Mouse (Mus musculus) neural tube, embryonic 11.5 days (tissue): ENCODE data around the gene Igsf23. TPM values are rescaled to one million over a fixed set of nuclear protein-coding genes. Genes with fewer than 3 reads are reported as not detected.
A peak's percentile ranks its signal among the peaks of the same experiment; 100 is the strongest.
"Not testable (repeated sequence)": the region's sequence is repeated elsewhere in the genome, so short reads cannot be mapped to it uniquely, and the experiment has no call there.

Experiments used
- ATAC-seq: fragments of 200-750 bp; cut with Nextera tagmentation; 2 replicates; pipeline ENCODE4 v1.8.0; 2017; ENCODE audit warnings: moderate number of reproducible peaks, mild to moderate bottlenecking, moderate TSS enrichment, moderate library complexity; ENCODE audit not compliant: insufficient read depth, low FRiP score, low TSS enrichment
- DNase-seq: peaks from one replicate; pipeline ENCODE4 v3.0.0-alpha.2; 2015; ENCODE audit warnings: low spot score
- H3K27ac ChIP-seq: fragments of 300-500 bp; sonication (generic); 2 replicates; pipeline ENCODE4 v1.5.1; 2014; ENCODE audit warnings: low read depth, mild to moderate bottlenecking, low read length
- H3K27me3 ChIP-seq: fragments of 300-500 bp; sonication (generic); 2 replicates; pipeline ENCODE4 v1.6.1; 2014; ENCODE audit warnings: mild to moderate bottlenecking, low read length, mixed read lengths; ENCODE audit not compliant: control insufficient read depth, insufficient read depth
- H3K36me3 ChIP-seq: fragments of 300-500 bp; sonication (generic); 2 replicates; pipeline ENCODE4 v1.6.1; 2014; ENCODE audit warnings: mild to moderate bottlenecking, low read length, moderate library complexity, mixed read lengths; ENCODE audit not compliant: control insufficient read depth, insufficient read depth
- H3K4me1 ChIP-seq: fragments of 300-500 bp; sonication (generic); 2 replicates; pipeline ENCODE4 v1.6.1; 2014; ENCODE audit warnings: low read length, mixed read lengths; ENCODE audit not compliant: control insufficient read depth, insufficient read depth
- H3K4me2 ChIP-seq: fragments of 300-500 bp; sonication (generic); 2 replicates; pipeline ENCODE4 v1.6.1; 2014; ENCODE audit warnings: low read depth, mild to moderate bottlenecking, moderate library complexity
- H3K4me3 ChIP-seq: fragments of 300-500 bp; sonication (generic); 2 replicates; pipeline ENCODE4 v1.5.1; 2014; ENCODE audit warnings: low read depth, low read length
- H3K9ac ChIP-seq: fragments of 300-500 bp; sonication (generic); 2 replicates; pipeline ENCODE4 v1.6.1; 2014; ENCODE audit warnings: mild to moderate bottlenecking, low read length
- H3K9me3 ChIP-seq: fragments of 300-500 bp; sonication (generic); 2 replicates; pipeline ENCODE4 v1.6.1; 2016; ENCODE audit warnings: low read length; ENCODE audit not compliant: control insufficient read depth
- WGBS: fragments of 180-500 bp; shearing (Covaris S2); extraction: QIAGEN DNeasy Blood & Tissue Kit; methylation state at CpG from one replicate; pipeline ENCODE4 v1.1.7; 2014; 5-methylcytosine and 5-hydroxymethylcytosine counted together
- polyA plus RNA-seq: library from polyadenylated mRNA; unstranded; fragments of >200 nt; fragmentation: Nextera tagmentation; extraction: Ambion mirVana; gene quantifications from 2 replicates; pipeline ENCODE4 v1.2.1, GENCODE M21; 2014

Igsf23 gene
- polyA plus RNA-seq, 1 experiment from 2014 or later: not detected

DNA sequence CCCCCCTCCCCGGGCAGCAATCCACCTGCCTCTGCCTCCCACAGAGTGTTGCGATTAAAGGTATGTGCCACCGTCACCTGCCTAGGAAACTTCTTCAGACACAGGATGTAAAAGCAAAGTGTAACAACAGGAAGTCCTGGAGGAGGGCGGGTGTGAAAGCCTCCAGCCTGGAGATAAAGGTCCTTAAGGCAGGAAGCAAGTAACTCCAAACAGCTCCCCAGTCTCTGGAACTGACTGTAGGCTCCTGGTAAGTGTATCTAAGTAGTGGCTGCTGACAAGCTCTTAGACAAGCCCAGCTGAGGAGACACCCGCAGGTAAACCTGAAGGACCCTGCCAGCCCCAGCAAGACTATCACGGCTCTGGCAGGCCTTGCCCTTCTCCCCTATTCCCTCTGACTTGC is 10.3 kb downstream of the Igsf23 start:
- WGBS: 37% methylated on average over 6 of the region's 6 CpGs
- no peaks in the 10 kb centered on the region for H3K27me3 ChIP-seq
- H3K4me2 ChIP-seq: no peak overlapping the region
- no peak overlapping the region for H3K27ac ChIP-seq
- ATAC-seq: no peak
- no peaks in the 10 kb centered on the region for H3K9me3 ChIP-seq
- no peaks in the 10 kb centered on the region for H3K4me1 ChIP-seq
- H3K36me3 ChIP-seq: no peaks in the 10 kb centered on the region
- no peak for DNase-seq
- no peak overlapping the region for H3K9ac ChIP-seq
- no peak overlapping the region for H3K4me3 ChIP-seq

DNA sequence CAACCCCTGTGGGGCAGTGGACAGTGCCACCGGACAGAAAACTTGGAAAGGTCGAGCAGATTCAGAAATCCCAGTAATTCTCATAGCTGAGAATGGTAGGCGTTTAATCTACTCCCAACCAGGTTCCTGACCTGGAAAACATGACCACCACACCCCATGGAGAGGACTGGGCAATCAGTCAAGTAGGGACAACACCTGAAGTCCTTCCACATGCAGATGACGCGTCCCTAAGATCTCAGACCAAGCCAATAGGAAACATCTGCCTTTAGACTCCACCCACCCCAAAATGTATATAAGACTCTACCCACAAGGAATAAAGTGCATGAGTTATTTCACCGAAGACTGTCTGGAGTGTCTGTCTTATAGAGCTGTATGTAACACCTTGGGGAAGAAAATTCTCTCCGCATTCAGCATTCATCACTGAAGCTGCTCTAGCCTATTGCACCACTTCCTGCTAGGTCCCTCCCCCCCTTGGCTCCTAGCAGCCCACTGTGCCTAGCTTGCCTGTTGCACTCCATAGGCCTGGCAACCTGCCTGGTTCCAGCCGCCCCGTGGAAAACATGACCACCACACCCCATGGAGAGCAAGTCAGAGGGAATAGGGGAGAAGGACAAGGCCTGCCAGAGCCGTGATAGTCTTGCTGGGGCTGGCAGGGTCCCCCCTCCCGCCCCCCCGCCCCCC is 10.9 kb downstream of the Igsf23 start:
- H3K4me2 ChIP-seq: no peak overlapping the region
- H3K9ac ChIP-seq: no peak overlapping the region
- WGBS: 70% methylated on average over 10 of the region's 12 CpGs
- H3K9me3 ChIP-seq: no peaks in the 10 kb centered on the region
- no peak overlapping the region for H3K27ac ChIP-seq
- no peaks in the 10 kb centered on the region for H3K4me1 ChIP-seq
- no peak for DNase-seq
- no peaks in the 10 kb centered on the region for H3K27me3 ChIP-seq
- no peak for ATAC-seq
- H3K36me3 ChIP-seq: no peaks in the 10 kb centered on the region
- H3K4me3 ChIP-seq: no peak overlapping the region

DNA sequence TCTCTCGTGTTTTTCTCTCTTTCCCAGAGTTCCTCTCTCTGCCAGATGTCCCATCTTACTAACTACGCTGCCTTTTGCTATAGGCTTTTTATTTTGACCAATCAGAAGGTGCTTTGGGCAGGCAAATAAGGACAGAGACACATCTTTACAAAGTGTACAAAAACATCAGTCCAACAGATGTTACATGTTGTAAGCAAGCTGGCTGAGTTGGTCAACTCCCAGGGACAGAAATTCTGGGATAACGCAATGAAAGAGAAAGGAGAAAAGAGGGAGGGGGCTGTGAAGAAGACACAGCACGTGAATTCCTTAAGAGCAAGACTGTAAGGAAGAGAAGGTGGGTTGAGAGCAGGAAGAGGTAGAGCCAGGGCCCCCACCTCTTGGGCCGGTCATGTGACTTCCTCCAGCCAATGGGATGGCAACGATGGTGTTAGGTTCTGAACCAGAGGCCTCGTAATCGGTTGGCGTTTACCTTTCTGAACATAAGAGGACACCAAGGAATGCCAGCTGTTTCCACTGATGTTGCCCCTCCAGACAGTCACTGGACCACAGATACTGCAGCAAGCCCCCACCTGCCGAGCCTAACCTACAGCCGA is 13.2 kb downstream of the Igsf23 start:
- H3K27me3 ChIP-seq: no peaks in the 10 kb centered on the region
- H3K4me2 ChIP-seq: no peak overlapping the region
- H3K27ac ChIP-seq: no peak overlapping the region
- DNase-seq: no peak
- no peaks in the 10 kb centered on the region for H3K4me1 ChIP-seq
- H3K4me3 ChIP-seq: no peak overlapping the region
- H3K36me3 ChIP-seq: no peaks in the 10 kb centered on the region
- H3K9me3 ChIP-seq: no peaks in the 10 kb centered on the region
- whole genome bisulfite sequencing: 80% methylated on average over 11 of the region's 11 CpGs
- no peak overlapping the region for H3K9ac ChIP-seq
- ATAC-seq: no peak

- no peak for DNase-seq
- no peak overlapping the region for H3K9ac ChIP-seq
- H3K4me3 ChIP-seq: no peak overlapping the region
- no peak overlapping the region for H3K27ac ChIP-seq
- H3K4me1 ChIP-seq: no peaks in the 10 kb centered on the region
- WGBS: 77% methylated on average over 6 of the region's 6 CpGs
- ATAC-seq: no peak
- H3K4me2 ChIP-seq: no peak overlapping the region
- no peaks in the 10 kb centered on the region for H3K9me3 ChIP-seq
- H3K36me3 ChIP-seq: no peaks in the 10 kb centered on the region
- no peaks in the 10 kb centered on the region for H3K27me3 ChIP-seq
Observed at GRCm38 (mm10) chr7:19935961-19936360, 14.6 kb downstream of the Igsf23 start.

DNA sequence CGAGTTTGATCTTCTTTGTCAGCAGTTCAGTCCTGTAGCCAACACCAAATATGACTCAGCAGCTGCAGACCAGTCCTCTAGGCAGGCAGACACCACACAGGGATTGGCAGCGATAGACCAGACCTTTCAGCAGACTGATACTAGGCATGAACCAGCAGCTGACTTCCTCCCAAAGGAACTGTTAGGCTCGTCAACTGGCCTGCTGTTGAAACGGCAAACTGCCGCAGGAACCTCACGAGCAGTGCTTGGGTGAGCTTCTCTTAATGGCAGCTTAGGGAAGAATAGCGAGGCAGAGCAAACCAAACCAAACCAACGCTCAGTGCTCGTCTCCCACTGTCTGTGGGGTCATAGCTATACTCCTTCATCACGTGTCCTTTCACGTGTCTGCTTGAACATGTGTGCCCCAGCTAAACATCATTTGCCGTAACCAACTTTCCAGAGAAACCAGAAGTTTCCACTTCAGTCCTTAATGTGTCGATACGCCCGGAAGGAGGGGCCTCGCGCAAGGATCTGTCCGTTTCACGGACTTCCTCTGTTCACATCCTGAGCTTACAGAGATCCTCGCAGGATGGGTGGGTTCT is 15.3 kb downstream of the Igsf23 start:
- H3K4me2 ChIP-seq: no peak overlapping the region
- no peaks in the 10 kb centered on the region for H3K9me3 ChIP-seq
- H3K4me1 ChIP-seq: no peaks in the 10 kb centered on the region
- DNase-seq (no peak), ATAC-seq (no peak)
- H3K4me3 ChIP-seq: no peak overlapping the region
- whole genome bisulfite sequencing: 82% methylated on average over 20 of the region's 20 CpGs
- H3K27ac ChIP-seq: no peak overlapping the region
- H3K36me3 ChIP-seq: no peaks in the 10 kb centered on the region
- H3K9ac ChIP-seq: no peak overlapping the region
- H3K27me3 ChIP-seq: no peaks in the 10 kb centered on the region

- 27% methylated on average over 21 of the region's 21 CpGs for WGBS
- H3K9ac ChIP-seq: no peak overlapping the region
- H3K9me3 ChIP-seq: no peaks in the 10 kb centered on the region
- H3K4me2 ChIP-seq: peak overlapping the region; percentile 25
- H3K36me3 ChIP-seq: no peaks in the 10 kb centered on the region
- no peaks in the 10 kb centered on the region for H3K4me1 ChIP-seq
- DNase-seq: peak; percentile 32
- no peak overlapping the region for H3K4me3 ChIP-seq
- 0 out of 2 replicates have a peak, but pooled peaks have one; percentile 45 for ATAC-seq
- H3K27ac ChIP-seq: no peak overlapping the region
- H3K27me3 ChIP-seq: no peaks in the 10 kb centered on the region
Observed at GRCm38 (mm10) chr7:19932877-19933809, 17.4 kb downstream of the Igsf23 start.

DNA sequence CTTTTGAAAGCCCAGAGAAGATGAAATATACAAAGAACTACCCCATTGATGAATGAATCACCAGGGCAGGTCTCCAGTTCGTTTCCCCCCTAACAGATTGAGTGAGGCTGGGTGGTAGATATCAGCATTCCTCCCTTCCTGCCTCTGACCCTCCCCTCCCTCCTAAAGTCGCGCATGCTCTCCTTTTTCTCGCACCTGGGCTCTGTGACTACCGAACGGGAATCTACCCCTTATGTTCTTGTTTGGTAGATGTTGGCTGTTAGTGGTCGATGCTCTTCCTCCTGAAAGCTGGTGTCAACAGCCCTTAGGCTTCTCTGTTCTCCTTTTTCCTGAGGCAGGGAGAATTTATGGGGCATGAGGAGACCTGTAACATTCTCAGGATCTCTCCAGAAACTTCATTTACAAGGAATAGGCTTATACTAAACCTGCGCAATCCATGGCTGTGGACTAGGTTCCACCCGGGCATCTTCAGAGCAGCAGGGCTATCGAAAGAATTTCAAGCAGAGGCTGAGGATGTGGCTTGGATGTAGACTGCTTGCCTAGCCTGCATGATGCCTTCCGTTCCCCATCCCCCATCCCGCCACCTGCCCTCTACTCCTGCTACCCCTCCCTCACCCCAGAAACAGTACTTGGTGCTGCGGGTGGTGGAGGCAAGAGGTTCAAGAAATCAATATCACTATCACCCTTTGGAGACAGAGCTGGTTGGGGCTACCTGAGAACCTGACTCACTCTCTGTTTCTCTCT is 18.3 kb downstream of the Igsf23 start:
- ATAC-seq: no peak
- no peak overlapping the region for H3K4me3 ChIP-seq

GRCm38 (mm10) chr7:19930481-19930880 is 20.1 kb downstream of the Igsf23 start:
- DNase-seq, H3K9me3 ChIP-seq, H3K4me1 ChIP-seq, H3K4me2 ChIP-seq, H3K27me3 ChIP-seq, ATAC-seq, H3K9ac ChIP-seq, H3K36me3 ChIP-seq, H3K27ac ChIP-seq, H3K4me3 ChIP-seq: not testable (repeated sequence)
- WGBS: 79% methylated on average over 6 of the region's 6 CpGs

More for the DNA sequence above, 18.3 kb downstream of the Igsf23 start:
- Histone ChIP-seq H3K4me1 (no peaks in the 10 kb centered on the region), H3K36me3 (no peaks in the 10 kb centered on the region), H3K9me3 (no peaks in the 10 kb centered on the region), H3K4me2 (no peak overlapping the region), H3K27ac (no peak overlapping the region), H3K9ac (no peak overlapping the region), H3K27me3 (no peaks in the 10 kb centered on the region)
- no peak for DNase-seq
- WGBS: 27% methylated on average over 13 of the region's 13 CpGs
